Mouse (Mus musculus): Measurements from ENCODE around the gene R3hdm2.

Gene R3hdm2

GRCm38 (mm10) chr10:127519903-127520713, 140.0 kb downstream of the R3hdm2 start:
- no peak for DNase-seq

DNA sequence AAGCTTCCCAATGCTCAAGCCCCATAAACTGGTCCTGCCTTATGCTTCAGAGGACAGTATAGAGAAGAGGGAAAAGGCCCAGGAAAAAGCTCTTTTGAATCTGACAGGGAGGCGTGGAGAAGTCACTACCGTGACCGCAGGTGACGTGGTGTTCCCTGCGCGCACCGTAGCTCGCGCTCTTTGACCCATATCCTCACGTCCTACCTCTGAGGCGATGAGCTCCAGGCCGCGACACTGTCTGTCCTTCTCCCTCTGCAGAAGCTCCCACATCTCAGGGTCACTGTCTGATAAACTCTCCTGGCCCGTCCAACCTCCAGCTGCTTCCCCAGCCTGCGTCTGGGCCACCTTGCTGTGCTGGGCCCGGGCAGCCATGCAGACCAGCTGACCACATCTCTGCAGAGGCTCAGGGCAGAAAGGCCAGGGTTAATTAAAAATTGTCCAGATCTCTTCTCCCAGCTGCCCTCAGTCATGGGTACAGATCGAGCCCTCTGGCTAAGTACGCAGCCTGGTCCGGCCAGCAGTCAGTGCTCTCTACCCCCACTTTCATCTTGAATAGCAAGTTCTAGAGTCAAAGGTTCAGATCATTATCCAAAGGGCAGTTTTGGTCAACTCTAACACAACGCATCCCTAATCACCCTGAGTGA, 140.7 kb downstream of the R3hdm2 start:
- no peak for DNase-seq

DNA sequence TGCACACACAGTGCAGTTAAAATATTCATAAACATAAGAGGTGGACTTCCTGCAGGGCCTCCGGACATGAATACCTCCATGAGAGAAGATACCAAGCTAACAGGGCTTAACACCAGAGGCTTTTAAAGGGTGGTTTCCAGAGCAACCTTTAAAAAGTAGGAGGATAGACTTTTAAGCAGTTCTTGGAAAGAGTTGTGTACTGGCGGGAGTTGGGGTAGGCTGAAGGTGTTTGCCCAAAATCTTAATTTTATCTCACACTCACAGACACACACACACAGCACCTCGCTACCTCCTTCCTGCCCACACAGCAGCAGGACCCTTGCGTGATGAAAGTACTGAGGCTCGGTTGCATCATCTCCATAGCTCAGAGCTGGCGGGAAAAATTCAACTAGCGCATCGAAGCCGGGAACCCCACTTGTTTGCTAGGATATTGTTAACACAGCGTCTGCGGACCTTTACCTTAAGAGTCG, 141.5 kb downstream of the R3hdm2 start:
- no peak for DNase-seq

- peak; percentile 91 for DNase-seq
Observed at GRCm38 (mm10) chr10:127522088-127522581, 142.0 kb downstream of the R3hdm2 start, which contains the start of gene Shmt2. Gene Shmt2 (minus strand): TSS chr10:127522444.

DNA sequence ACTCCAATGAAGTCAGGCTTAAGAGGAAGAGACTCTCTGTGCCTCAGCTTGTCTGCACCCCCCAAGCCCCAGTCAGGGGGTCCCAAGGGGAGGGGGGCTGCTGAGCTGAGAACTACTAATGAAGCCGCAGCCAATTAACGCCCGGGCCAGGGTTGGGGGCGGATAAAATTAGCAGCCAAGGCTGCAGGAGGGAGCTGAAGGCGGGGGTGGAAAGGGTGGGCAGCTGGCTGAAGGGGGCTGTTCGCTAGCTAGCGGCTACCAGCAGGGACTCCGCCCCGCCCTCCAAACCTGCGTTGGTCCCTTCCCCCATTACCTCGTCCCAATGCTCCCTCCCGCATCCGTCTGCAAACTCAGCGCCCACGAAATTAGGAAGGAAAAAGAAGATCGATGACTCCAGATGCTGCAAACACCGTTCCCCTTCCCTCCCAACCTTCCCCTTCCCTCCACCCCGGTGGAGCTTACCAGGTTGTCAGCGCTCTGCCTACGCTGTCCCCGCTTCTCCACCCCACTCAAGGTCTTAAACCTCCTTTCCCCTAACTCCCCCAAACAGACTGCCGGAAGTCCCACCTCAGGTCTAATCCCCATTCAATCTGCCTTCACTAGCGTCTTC, 144.6 kb downstream of the R3hdm2 start:
- no peak for DNase-seq

DNA sequence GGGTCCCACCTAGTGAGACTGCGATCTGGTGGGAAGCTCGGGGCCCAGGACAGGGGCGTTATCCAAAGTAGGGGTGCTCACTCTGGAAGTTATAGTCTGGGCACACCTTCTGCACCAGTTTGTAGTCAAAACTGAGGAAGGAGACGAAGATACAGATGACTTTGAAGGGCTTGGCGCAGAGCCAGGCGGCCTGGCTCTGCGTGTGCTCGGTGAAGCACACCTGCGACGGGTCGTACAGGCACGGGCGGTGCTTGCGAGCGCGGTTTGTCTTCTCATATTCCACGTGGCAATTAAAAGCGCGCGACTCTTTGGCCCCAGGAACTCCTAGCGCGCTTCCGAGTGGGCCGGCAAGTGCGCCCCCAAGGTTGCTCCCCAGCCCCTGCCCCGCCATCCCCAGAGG, 145.9 kb downstream of the R3hdm2 start:
- DNase-seq, result no peak

GRCm38 (mm10) chr10:127526681-127527080, 146.6 kb downstream of the R3hdm2 start:
- DNase-seq, result peak; percentile 63

- no peak for DNase-seq
Observed at GRCm38 (mm10) chr10:127527481-127527880, 147.4 kb downstream of the R3hdm2 start.

DNA sequence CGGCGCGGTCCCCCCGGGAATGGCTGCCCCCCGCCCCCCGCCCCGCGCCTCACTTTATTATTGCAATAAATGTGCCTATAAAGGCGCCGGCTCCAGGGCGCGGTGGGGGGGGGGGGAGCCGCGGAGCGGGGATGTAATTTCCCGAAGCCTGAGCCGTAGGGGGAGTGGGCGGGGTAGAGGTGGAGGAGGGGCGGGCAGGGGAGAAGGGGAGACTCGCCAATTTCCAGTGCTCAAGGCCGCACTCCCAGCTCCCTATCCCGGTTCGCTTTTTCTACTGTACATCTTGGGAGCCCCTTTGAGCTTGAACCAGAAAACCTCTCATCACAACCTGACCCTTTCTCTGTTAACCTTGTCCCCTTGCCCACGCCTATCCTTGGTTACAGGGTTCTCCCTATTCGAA, 150.8 kb downstream of the R3hdm2 start:
- no peak for DNase-seq

DNA sequence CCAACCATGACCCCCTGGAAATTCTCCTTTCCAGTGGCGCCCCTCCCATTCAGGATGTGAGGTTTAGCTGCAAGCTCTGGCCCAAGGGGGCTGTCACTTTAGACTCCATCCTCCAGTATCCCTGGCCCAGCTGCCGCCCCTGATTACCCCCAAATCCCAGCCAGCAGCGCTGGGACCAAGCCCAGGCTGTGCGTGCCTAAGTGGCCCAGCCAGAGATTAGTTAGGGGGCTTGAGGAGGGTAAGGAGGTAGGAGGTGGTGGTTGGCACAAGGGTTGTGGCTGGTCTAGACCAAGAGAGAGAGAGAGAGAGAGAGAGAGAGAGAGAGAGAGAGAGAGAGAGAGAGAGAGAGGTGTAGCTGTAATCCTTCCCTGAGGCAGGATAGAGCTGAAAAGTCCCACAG, 151.4 kb downstream of the R3hdm2 start:
- no peak for DNase-seq

DNA sequence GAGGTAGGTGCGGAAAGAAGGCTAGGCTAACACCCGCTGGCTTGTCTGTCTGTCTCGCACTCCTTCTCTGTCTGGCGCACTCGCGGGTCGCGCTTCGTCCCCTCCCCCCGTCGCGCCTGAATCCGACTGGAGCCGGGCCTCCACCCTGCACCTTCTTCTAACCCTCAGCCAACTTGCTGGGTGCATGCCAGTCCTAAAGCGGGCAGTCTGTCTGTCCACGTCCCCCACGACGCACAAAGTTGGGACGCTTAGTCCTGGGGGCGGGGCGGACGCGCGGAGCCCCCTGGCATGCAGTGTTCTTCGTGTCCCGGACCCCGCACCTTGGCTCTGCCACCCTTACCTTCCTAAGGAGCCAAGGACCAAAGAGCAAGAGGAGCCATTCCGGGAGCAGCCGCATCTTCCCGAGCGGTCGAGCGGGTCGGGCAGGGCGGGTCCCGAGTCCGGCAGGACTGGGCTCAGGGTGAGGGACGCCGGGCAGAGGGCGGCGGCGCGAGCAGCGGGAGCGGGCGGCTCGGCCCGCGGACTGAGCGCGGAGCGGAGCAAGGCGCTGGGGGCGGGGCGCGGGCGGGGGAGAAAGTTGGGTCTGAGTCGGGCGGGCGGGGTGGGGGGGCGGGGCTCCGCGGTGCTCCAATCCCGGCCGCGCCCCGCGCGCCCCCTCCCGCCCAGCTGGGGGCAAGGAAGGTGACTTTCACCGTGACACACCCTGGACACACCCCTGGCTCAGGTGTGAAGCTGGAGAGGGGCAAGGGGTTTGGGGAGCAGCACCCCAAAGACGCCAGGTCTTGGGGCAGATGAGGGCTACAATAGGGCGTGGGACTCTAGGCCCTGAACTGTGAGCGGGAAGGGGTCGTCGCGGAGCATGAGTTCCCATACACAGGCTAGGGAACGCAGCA, 154.2 kb downstream of the R3hdm2 start, which contains the start of gene Nxph4:
Nxph4 (minus strand) TSS at position 524 of the 893 bp plus-strand sequence.
- DNase-seq, result peak; percentile 21

DNA sequence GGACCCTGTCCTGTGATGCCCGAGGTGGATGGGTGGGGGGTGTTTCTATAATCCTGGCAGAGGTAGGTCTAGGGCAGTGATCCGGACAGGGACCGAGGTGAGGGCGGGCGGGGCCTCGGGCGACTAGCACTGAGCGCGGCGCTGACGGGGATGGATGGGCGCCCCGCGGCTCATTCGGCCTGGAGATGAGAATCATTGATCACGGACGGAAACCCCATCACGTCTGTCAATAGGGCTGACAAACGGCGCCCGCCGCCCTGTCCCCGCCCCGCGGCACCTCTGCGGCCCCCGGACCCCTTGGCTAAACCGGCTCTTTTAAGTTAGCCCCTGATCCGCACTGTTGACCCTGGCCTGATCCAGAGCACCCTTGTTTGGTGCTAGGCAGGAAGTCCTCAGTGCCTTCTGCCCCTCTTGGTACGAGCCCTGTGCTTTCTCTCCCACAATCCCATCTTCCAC, 154.8 kb downstream of the R3hdm2 start:
- DNase-seq, result no peak

GRCm38 (mm10) chr10:127536586-127537314, 156.6 kb downstream of the R3hdm2 start:
- DNase-seq, result peak; percentile 80

DNA sequence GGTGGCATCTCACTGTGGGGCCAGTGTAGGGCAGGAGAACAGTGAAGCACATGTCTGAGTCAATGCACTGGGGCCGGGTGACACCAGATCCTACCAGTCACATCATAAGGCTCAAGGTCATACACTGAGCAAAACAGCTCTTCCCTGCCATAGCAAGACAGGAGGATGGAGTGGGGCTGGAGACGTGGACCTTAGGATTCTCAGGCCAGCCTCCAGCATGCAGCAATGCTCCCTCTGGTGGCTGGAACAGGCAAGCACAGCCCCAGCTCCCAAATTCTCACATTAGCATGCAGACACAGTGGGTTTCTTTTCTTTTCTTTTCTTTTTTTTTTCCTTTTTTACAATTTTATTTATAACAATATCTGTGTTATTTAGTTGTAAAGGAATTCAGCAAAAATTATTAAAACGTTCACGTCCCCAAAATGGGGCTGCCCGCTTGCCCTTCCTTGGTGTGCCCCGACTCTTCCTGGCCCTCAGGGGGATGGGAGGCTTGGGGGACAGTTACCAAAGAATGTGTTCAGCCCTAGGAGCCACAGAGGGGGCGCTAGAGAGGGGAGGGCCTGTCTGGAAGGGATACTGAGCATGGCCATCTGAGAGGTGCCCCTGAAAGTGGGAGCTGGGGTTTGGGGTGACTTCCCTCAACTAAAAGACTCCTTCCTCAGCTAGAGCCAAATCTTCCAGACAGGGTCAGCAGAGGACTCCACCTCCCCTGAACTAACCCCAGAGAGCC, 157.9 kb downstream of the R3hdm2 start:
- DNase-seq, result peak; percentile 89

- no peak for DNase-seq
Observed at GRCm38 (mm10) chr10:127541510-127541909, 161.4 kb downstream of the R3hdm2 start.

GRCm38 (mm10) chr10:127542084-127542483, 162.0 kb downstream of the R3hdm2 start:
- DNase-seq, result no peak

GRCm38 (mm10) chr10:127542720-127543119, 162.6 kb downstream of the R3hdm2 start:
- DNase-seq, result no peak

DNA sequence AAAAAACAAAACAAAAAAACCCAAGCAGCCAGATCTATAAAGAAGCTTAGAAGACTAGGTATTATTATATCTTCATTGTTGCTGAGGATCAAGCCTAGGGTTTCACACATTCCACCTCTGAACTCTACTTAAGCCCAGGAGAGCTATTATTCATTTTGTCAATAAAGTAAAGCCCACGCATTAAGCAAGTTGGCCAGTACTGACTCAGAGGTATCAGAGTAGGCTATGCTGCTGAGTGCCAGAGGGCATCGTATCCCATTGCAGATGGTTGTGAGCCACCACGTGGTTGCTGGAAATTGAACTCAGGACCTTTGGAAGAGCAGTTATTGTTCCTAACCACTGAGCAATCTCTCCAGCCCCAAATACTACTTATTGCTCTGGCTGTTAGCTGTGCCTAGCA, 163.8 kb downstream of the R3hdm2 start:
- no peak for DNase-seq

DNA sequence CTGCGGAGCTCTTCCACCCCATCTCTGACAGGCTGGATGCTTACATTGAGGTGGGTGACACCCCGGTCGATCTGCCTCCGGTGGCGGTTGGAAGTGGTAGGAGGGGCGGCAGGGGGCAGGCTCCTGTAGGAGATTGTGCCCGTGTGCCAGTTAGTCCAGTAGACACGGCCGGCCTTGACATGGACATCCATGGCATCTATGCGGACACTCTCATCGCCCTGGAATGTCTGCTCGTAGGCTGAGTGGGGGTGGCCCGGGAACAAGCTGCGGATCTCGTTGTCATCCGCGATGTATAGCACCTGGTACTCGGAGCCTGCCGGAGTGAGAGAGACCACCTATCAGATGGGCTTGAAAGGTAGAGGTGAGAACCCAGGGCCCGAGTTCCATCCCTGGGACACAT, 164.2 kb downstream of the R3hdm2 start:
- no peak for DNase-seq

- DNase-seq, result no peak
Observed at GRCm38 (mm10) chr10:127546505-127546904, 166.4 kb downstream of the R3hdm2 start.

- no peak for DNase-seq
Observed at GRCm38 (mm10) chr10:127548236-127548635, 168.1 kb downstream of the R3hdm2 start.

Data from lung, postnatal 36 days (tissue).